Mouse (Mus musculus) layer of hippocampus, adult 11-12 months (tissue): ENCODE measurements around the gene Trabd2b.
A peak's percentile ranks its signal among the peaks of the same experiment; 100 is the strongest.

Experiments used
- DNase-seq: peaks from one replicate; pipeline ENCODE4 v3.0.0; 2022; ENCODE audit warnings: low spot score

Gene Trabd2b

DNA sequence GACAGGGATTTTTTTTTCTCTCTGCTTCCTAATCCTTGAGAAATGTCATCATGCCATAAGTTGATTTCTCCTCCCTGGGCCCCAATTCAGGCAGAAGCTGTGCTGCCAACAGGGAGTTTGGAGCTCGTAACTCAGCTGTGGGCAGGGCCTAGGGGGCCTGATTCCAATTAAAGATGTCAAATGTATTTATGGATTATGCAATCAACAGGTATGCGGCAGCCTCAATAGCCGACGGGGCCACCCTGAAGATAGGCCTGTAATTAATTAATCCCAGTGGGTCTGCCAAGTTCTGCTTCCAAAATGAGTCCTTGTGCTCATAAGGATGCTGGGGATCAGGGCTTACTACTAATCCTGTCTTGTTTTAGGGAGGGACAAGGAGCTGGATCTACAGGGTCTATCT is 135.6 kb downstream of the Trabd2b start:
- no peak for DNase-seq

- DNase-seq, result no peak
Observed at GRCm38 (mm10) chr4:114545481-114546200, 139.1 kb downstream of the Trabd2b start.

DNA sequence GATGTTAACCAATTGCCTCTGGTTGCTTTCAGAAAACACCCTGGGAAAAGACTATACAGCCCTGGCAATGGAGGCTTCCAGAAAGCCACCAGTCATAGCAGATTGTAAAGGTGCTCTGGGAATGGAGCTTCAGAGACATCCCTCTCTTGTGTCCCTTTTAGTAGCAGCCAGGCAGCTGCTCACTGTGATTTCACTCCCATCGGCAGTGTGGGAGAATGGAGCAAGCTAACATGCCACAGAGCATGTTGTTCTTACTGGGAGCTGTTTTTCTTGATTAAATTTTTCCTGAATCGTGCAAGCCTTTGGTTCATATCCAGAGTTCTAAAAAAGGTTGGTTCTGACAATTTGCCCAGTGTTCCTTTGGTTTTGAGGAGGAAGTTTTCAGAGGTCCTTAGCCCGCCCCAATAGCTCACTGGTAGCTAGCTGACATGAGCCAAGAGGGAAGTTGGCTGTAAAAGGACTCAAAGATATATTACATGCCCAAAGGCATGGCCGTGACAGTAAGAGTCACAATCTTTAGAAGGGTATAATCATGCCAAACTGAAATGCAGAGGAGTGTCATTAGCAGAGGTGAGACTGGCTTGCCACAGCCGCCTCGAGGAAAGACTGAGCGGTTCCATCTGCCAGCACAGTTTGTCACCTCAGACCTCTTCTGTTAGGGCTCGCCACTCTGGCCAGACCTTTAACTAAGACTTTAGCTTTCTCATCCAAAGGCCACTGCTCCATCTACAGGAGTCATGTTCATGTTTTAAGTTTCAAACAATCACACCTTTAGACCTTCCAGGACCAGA is 141.3 kb downstream of the Trabd2b start:
- peak; percentile 6 for DNase-seq

GRCm38 (mm10) chr4:114549487-114549886 is 143.0 kb downstream of the Trabd2b start:
- DNase-seq, result no peak

GRCm38 (mm10) chr4:114550471-114551156 is 144.1 kb downstream of the Trabd2b start:
- no peak for DNase-seq

GRCm38 (mm10) chr4:114556880-114557279 is 150.4 kb downstream of the Trabd2b start:
- DNase-seq, result no peak

- no peak for DNase-seq
Observed at GRCm38 (mm10) chr4:114557731-114558130, 151.2 kb downstream of the Trabd2b start.

GRCm38 (mm10) chr4:114558487-114558886 is 152.0 kb downstream of the Trabd2b start:
- no peak for DNase-seq

GRCm38 (mm10) chr4:114560638-114561216 is 154.2 kb downstream of the Trabd2b start:
- DNase-seq, result no peak

DNA sequence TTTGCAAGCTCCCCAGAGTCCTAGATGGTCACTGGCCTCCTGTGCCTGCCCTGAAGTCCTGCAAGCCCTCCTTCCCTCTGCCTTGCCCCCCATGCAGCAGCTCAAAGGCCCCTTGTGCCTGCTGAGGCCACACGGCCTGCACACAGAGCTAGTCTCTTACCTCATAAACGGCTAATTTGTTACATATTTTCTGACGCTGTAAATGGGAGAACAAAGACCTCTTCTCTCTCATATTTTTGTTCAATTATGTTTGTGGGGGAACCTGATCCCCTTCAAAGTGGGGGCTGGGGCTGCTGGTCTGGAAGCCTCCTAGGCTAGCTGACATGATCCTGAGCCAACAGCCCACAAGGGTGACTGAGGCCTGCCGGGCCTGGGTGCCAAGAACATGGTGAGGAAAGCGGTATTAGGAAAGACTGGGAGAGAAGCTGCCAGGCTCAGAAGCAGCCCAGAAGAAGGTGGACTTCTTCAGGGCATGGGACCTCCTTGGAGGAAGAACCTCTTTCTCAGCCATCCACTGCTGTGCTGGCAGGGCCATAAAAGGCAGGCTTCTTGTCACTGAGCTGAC is 157.7 kb downstream of the Trabd2b start:
- DNase-seq, result no peak

DNA sequence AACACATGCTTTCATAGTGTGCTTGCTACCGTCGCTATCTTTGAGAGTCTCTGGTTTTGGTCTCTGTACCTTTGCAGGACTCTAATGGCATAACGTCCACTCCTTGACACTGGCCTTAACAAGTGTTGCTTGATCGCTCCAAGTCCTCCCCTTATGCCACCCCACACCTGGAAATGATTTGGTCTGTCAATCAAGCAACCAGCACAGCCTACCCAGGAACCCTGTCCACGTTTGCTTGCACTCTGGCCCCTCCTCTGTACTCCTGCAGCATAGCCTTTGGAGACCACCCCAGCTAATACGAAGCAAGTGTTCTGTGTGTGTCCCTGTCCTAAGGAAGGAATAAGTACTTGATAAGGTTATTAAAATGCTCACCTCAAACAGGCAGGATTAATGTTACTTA is 161.1 kb downstream of the Trabd2b start:
- no peak for DNase-seq

- no peak for DNase-seq
Observed at GRCm38 (mm10) chr4:114568081-114568605, 161.6 kb downstream of the Trabd2b start.

- no peak for DNase-seq
Observed at GRCm38 (mm10) chr4:114578153-114578950, 171.8 kb downstream of the Trabd2b start.

DNA sequence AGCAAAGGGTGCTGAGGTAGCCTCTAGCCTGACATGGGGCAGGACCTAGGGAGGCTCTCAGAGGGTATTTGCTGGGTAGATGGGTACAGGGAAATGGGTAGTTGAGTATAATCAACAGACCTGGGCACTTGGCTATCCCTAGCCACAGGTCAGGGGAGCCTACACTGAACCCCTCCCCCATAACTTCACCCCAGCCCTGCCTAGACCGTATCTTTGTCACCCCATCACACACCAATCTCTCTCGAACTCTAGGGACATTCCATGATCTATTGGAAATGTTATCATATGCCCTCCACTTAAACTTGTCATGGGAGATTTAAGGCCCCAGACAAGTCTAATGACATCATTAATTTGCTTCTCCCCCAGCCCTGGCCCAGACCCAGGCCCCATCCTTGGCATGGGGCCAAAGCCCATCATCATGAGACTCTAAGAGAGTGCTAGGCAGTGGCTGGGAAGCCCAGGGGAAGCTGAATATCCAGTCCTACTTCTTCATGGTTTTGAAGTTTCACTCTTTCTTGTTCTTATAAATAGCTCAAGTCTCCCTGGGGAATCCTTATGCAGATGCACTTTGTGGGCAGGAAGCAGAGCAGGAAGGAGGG is 177.1 kb downstream of the Trabd2b start:
- DNase-seq, result no peak

GRCm38 (mm10) chr4:114584686-114585085 is 178.2 kb downstream of the Trabd2b start:
- peak; percentile 16 for DNase-seq

DNA sequence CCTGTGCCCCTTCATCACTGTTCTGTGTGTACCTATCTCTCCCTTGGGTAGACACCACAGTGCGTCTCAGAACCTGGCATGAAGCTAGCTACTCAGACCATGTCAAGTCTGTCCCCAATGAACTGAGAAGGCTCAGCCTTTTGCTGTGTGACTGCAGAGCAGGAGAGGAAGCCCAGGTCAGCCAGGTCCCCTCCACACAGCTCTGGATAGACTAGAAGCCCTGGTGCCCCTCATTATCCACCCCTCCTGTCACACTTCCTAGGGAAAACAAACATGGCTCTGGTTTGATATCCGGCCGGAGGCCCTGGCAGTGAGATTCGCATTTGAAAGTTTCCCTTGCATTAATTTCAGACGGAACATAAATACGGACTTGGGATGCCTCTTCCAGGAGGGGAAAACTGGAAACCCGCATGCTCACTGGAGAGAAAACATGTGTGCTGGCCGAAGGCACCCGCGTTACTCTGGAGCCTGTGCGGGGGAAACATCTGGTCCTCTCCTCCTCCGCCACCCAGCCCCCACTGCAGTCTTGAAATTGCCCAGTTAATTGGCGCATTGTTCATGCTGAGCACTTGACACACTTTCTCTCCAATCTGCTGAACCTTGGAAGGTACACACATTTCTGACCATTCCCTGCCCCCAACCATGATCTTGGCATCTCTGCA is 187.2 kb downstream of the Trabd2b start:
- DNase-seq, result no peak

DNA sequence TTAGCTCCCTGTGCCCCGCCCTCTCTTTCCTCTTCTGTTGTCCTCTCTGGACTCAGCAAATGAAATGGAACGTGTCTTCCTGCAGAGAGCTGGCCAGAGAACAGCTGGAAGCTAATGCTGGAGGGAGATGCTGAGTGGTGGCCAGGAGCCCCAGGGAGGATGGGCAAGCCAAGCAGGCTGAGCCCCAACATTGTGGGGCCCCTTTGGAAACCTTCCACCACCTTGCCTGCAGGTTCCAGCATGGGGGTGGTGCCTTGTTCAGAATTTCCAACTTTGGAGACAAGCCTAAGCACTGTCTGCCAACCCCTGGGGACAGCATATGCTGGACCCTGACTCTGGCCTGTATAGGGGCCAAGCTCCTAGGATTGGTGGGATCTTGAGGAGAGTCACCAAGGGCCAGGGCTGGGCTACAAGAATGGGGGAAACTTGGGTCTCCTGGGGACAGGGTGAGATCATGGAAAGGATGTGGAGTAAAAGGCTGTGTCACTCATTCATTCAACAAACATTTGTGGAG is 188.7 kb downstream of the Trabd2b start:
- no peak for DNase-seq

- DNase-seq, result no peak
Observed at GRCm38 (mm10) chr4:114599121-114599520, 192.6 kb downstream of the Trabd2b start.

GRCm38 (mm10) chr4:114601201-114602009 is 194.9 kb downstream of the Trabd2b start:
- DNase-seq, result no peak
